Mouse (Mus musculus) hindbrain, embryonic 11.5 days (tissue): ENCODE data around the gene Sde2. TPM values are rescaled to one million over a fixed set of nuclear protein-coding genes. Genes with fewer than 3 reads are reported as not detected.

Experiments used
- ATAC-seq: fragments of 200-750 bp; cut with Nextera tagmentation; 2 replicates; pipeline ENCODE4 v1.8.0; 2017; ENCODE audit warnings: mild to moderate bottlenecking, moderate TSS enrichment, moderate library complexity; ENCODE audit not compliant: low FRiP score
- DNase-seq: peaks from one replicate; pipeline ENCODE4 v3.0.0-alpha.2; 2015; ENCODE audit warnings: low spot score
- H3K27ac ChIP-seq: fragments of 300-500 bp; sonication (generic); 2 replicates; pipeline ENCODE4 v1.5.1; 2014; ENCODE audit warnings: mild to moderate bottlenecking, low read depth, low read length
- H3K27me3 ChIP-seq: fragments of 300-500 bp; sonication (generic); 2 replicates; pipeline ENCODE4 v1.6.1; 2014; ENCODE audit warnings: mild to moderate bottlenecking, low read length, moderate library complexity, mixed read lengths; ENCODE audit not compliant: control insufficient read depth, insufficient read depth
- H3K36me3 ChIP-seq: fragments of 300-500 bp; sonication (generic); 2 replicates; pipeline ENCODE4 v1.6.1; 2014; ENCODE audit warnings: mild to moderate bottlenecking, low read length, moderate library complexity, mixed read lengths; ENCODE audit not compliant: control insufficient read depth, insufficient read depth
- H3K4me1 ChIP-seq: fragments of 300-500 bp; sonication (generic); replicated peaks from 2 replicates; pipeline ENCODE4 v1.6.1; 2014; ENCODE audit warnings: low read length, mixed read lengths; ENCODE audit not compliant: control insufficient read depth, insufficient read depth
- H3K4me2 ChIP-seq: fragments of 300-500 bp; sonication (generic); replicated peaks from 2 replicates; pipeline ENCODE4 v1.6.1; 2014; ENCODE audit warnings: mild to moderate bottlenecking, low read depth, low read length
- H3K4me3 ChIP-seq: fragments of 300-500 bp; sonication (generic); 2 replicates; pipeline ENCODE4 v1.5.1; 2014; ENCODE audit warnings: low read depth, low read length
- H3K9ac ChIP-seq: fragments of 300-500 bp; sonication (generic); 2 replicates; pipeline ENCODE4 v1.6.1; 2014; ENCODE audit warnings: low read depth, low read length
- H3K9me3 ChIP-seq: fragments of 300-500 bp; sonication (generic); 2 replicates; pipeline ENCODE4 v1.6.1; 2016; ENCODE audit warnings: low read length; ENCODE audit not compliant: control insufficient read depth
- WGBS: fragments of 180-500 bp; shearing (Covaris S2); extraction: QIAGEN DNeasy Blood & Tissue Kit; methylation state at CpG from one replicate; pipeline ENCODE4 v1.1.7; 2014; 5-methylcytosine and 5-hydroxymethylcytosine counted together
- polyA plus RNA-seq: library from polyadenylated mRNA; unstranded; fragments of >200 nt; fragmentation: Nextera tagmentation; extraction: Ambion mirVana; gene quantifications from 2 replicates; pipeline ENCODE4 v1.2.1, GENCODE M21; 2014

Sde2 gene
- polyA plus RNA-seq, 1 experiment from 2014 or later: 33.8 TPM

GRCm38 (mm10) chr1:180839201-180839910 lies 11.6 kb upstream of the Sde2 start:
- H3K9ac ChIP-seq: no peak overlapping the region
- H3K4me1 ChIP-seq: no peaks in the 10 kb centered on the region
- WGBS: 77% methylated on average over 8 of the region's 8 CpGs
- ATAC-seq: no peak
- no peak overlapping the region for H3K4me2 ChIP-seq
- no peak overlapping the region for H3K4me3 ChIP-seq
- no peak for DNase-seq
- no peaks in the 10 kb centered on the region for H3K36me3 ChIP-seq
- no peak overlapping the region for H3K27ac ChIP-seq
- H3K9me3 ChIP-seq: no peaks in the 10 kb centered on the region
- H3K27me3 ChIP-seq: no peaks in the 10 kb centered on the region

- Histone ChIP-seq H3K27ac (no peak overlapping the region), H3K4me2 (no peak overlapping the region), H3K9me3 (no peaks in the 10 kb centered on the region), H3K4me1 (no peaks in the 10 kb centered on the region), H3K4me3 (no peak overlapping the region), H3K36me3 (no peaks in the 10 kb centered on the region), H3K9ac (no peak overlapping the region), H3K27me3 (no peaks in the 10 kb centered on the region)
- no peak for DNase-seq
- ATAC-seq: no peak
- 88% methylated on average over 8 of the region's 8 CpGs for WGBS
Observed at GRCm38 (mm10) chr1:180841561-180842300, 9.2 kb upstream of the Sde2 start.

GRCm38 (mm10) chr1:180848114-180848510 lies 2.8 kb upstream of the Sde2 start:
- peak overlapping the region; percentile 32 for H3K4me2 ChIP-seq
- peak overlapping the region; percentile 69 for H3K27ac ChIP-seq
- no peaks in the 10 kb centered on the region for H3K9me3 ChIP-seq
- 12% methylated on average over 9 of the region's 9 CpGs for WGBS
- H3K9ac ChIP-seq: peak overlapping the region; percentile 24
- H3K27me3 ChIP-seq: no peaks in the 10 kb centered on the region
- peak; percentile 23; the same call in 1 of the 2 replicates for ATAC-seq
- peak; percentile 65 for DNase-seq
- H3K36me3 ChIP-seq: no peaks in the 10 kb centered on the region
- H3K4me1 ChIP-seq: peaks cover 5% of the 10 kb centered on the region
- H3K4me3 ChIP-seq: peak overlapping the region; percentile 15; the same call in 1 of the 2 replicates

GRCm38 (mm10) chr1:180848511-180849241 lies 2.3 kb upstream of the Sde2 start:
- peak; percentile 11; the same call in 1 of the 2 replicates for ATAC-seq

GRCm38 (mm10) chr1:180849701-180850301 lies 1.1 kb upstream of the Sde2 start:
- H3K9ac ChIP-seq: peak overlapping the region; percentile 68
- H3K36me3 ChIP-seq: no peaks in the 10 kb centered on the region
- no peaks in the 10 kb centered on the region for H3K9me3 ChIP-seq
- H3K27me3 ChIP-seq: no peaks in the 10 kb centered on the region
- peaks cover 5% of the 10 kb centered on the region for H3K4me1 ChIP-seq
- peak; percentile 43 for DNase-seq
- H3K27ac ChIP-seq: peak overlapping the region; percentile 97
- 43% methylated on average over 11 of the region's 11 CpGs for WGBS
- ATAC-seq: no peak
- H3K4me3 ChIP-seq: peak overlapping the region; percentile 75; the same call in 1 of the 2 replicates
- peak overlapping the region; percentile 68 for H3K4me2 ChIP-seq

More at GRCm38 (mm10) chr1:180848511-180849241, 2.3 kb upstream of the Sde2 start:
- no peaks in the 10 kb centered on the region for H3K27me3 ChIP-seq
- DNase-seq: peak; percentile 47
- no peaks in the 10 kb centered on the region for H3K36me3 ChIP-seq
- H3K4me1 ChIP-seq: peaks cover 5% of the 10 kb centered on the region
- peak overlapping the region; percentile 32 for H3K4me2 ChIP-seq
- H3K27ac ChIP-seq: peak overlapping the region; percentile 69
- WGBS: 30% methylated on average over 11 of the region's 11 CpGs
- H3K4me3 ChIP-seq: peak overlapping the region; percentile 15; the same call in 1 of the 2 replicates
- peak overlapping the region; percentile 24 for H3K9ac ChIP-seq
- H3K9me3 ChIP-seq: no peaks in the 10 kb centered on the region

- ATAC-seq (no peak), DNase-seq (no peak)
- Histone ChIP-seq H3K4me2 (no peak overlapping the region), H3K4me1 (no peaks in the 10 kb centered on the region), H3K9ac (no peak overlapping the region), H3K4me3 (no peak overlapping the region), H3K27me3 (no peaks in the 10 kb centered on the region), H3K9me3 (no peaks in the 10 kb centered on the region), H3K27ac (no peak overlapping the region), H3K36me3 (peaks cover 10% of the 10 kb centered on the region; the same call in 1 of the 2 replicates)
Observed at GRCm38 (mm10) chr1:180858763-180859162, 7.8 kb downstream of the Sde2 start.

GRCm38 (mm10) chr1:180860030-180860429 lies 9.1 kb downstream of the Sde2 start:
- no peak for ATAC-seq
- no peak overlapping the region for H3K9ac ChIP-seq
- peaks cover 10% of the 10 kb centered on the region; the same call in 1 of the 2 replicates for H3K36me3 ChIP-seq
- WGBS: 88% methylated on average over 6 of the region's 6 CpGs
- H3K27ac ChIP-seq: no peak overlapping the region
- no peaks in the 10 kb centered on the region for H3K9me3 ChIP-seq
- H3K27me3 ChIP-seq: no peaks in the 10 kb centered on the region
- no peaks in the 10 kb centered on the region for H3K4me1 ChIP-seq
- no peak for DNase-seq
- H3K4me3 ChIP-seq: no peak overlapping the region
- H3K4me2 ChIP-seq: no peak overlapping the region

- H3K9ac ChIP-seq: no peak overlapping the region
- no peaks in the 10 kb centered on the region for H3K9me3 ChIP-seq
- DNase-seq (peak; percentile 65), ATAC-seq (no peak)
- H3K36me3 ChIP-seq: peaks cover 6% of the 10 kb centered on the region; the same call in 1 of the 2 replicates
- H3K4me2 ChIP-seq: no peak overlapping the region
- H3K4me3 ChIP-seq: no peak overlapping the region; the same call in 1 of the 2 replicates
- 48% methylated on average over 1 of the region's 1 CpGs for WGBS
- no peaks in the 10 kb centered on the region for H3K4me1 ChIP-seq
- no peaks in the 10 kb centered on the region for H3K27me3 ChIP-seq
- no peak overlapping the region for H3K27ac ChIP-seq
Observed at GRCm38 (mm10) chr1:180863606-180864005, 12.7 kb downstream of the Sde2 start.
